Mouse (Mus musculus): ENCODE results near the gene Polr2l. TPM values are rescaled to one million over a fixed set of nuclear protein-coding genes. Genes with fewer than 3 reads are reported as not detected.

The Polr2l gene
- polyA plus RNA-seq, 1 experiment from 2014 or later, result 77.9 TPM

- no peak overlapping the region; the same call in 1 of the 2 replicates for H3K4me3 ChIP-seq (ENCODE audit: low read length)
- no peaks in the 10 kb centered on the region for H3K27me3 ChIP-seq (ENCODE audit: control insufficient read depth, insufficient read depth, low read length)
- 0 out of 2 replicates have a peak overlapping the region, but pooled peaks have one; percentile 75 for H3K4me2 ChIP-seq (replicated peaks; ENCODE audit: low read depth, low read length)
- H3K9me3 ChIP-seq (ENCODE audit: control insufficient read depth, low read length), result no peaks in the 10 kb centered on the region
- H3K27ac ChIP-seq (ENCODE audit: low read depth, low read length), result no peak overlapping the region
- H3K4me1 ChIP-seq (ENCODE audit: control insufficient read depth, insufficient read depth, low read length), result peaks cover 24% of the 10 kb centered on the region
- no peak for ATAC-seq (ENCODE audit: low FRiP score, low TSS enrichment)
- H3K36me3 ChIP-seq (ENCODE audit: control insufficient read depth, insufficient read depth, low read length), result peaks cover 53% of the 10 kb centered on the region
- WGBS, result 78% methylated on average over 9 of the region's 9 CpGs
- H3K9ac ChIP-seq (ENCODE audit: low read depth, low read length), result no peak overlapping the region
Observed at GRCm38 (mm10) chr7:141435856-141436522, 38.9 kb downstream of the Polr2l start.

- peaks cover 56% of the 10 kb centered on the region for H3K36me3 ChIP-seq (ENCODE audit: control insufficient read depth, insufficient read depth, low read length)
- ATAC-seq (ENCODE audit: low FRiP score, low TSS enrichment), result peak; percentile 18; the same call in 1 of the 2 replicates
- peak overlapping the region; percentile 58; the same call in 1 of the 2 replicates for H3K9ac ChIP-seq (ENCODE audit: low read depth, low read length)
- 0 out of 2 replicates have a peak overlapping the region, but pooled peaks have one; percentile 27 for H3K27ac ChIP-seq (ENCODE audit: low read depth, low read length)
- WGBS, result 4% methylated on average over 17 of the region's 17 CpGs
- H3K9me3 ChIP-seq (ENCODE audit: control insufficient read depth, low read length), result no peaks in the 10 kb centered on the region
- H3K4me1 ChIP-seq (ENCODE audit: control insufficient read depth, insufficient read depth, low read length), result peaks cover 24% of the 10 kb centered on the region
- H3K4me2 ChIP-seq (replicated peaks; ENCODE audit: low read depth, low read length), result peak overlapping the region; percentile 75
- no peaks in the 10 kb centered on the region for H3K27me3 ChIP-seq (ENCODE audit: control insufficient read depth, insufficient read depth, low read length)
- peak overlapping the region; percentile 47 for H3K4me3 ChIP-seq (ENCODE audit: low read length)
Observed at GRCm38 (mm10) chr7:141435129-141435855, 39.6 kb downstream of the Polr2l start.

- Histone ChIP-seq H3K4me3 (ENCODE audit: low read length) (peak overlapping the region; percentile 47), H3K36me3 (ENCODE audit: control insufficient read depth, insufficient read depth, low read length) (peaks cover 49% of the 10 kb centered on the region), H3K27me3 (ENCODE audit: control insufficient read depth, insufficient read depth, low read length) (no peaks in the 10 kb centered on the region), H3K27ac (ENCODE audit: low read depth, low read length) (no peak overlapping the region), H3K9me3 (ENCODE audit: control insufficient read depth, low read length) (no peaks in the 10 kb centered on the region), H3K4me2 (replicated peaks; ENCODE audit: low read depth, low read length) (peak overlapping the region; percentile 75), H3K4me1 (ENCODE audit: control insufficient read depth, insufficient read depth, low read length) (peaks cover 30% of the 10 kb centered on the region), H3K9ac (ENCODE audit: low read depth, low read length) (peak overlapping the region; percentile 58; the same call in 1 of the 2 replicates)
- ATAC-seq (ENCODE audit: low FRiP score, low TSS enrichment), result no peak
- WGBS, result 10% methylated on average over 8 of the region's 8 CpGs
Observed at GRCm38 (mm10) chr7:141434464-141434863, 40.5 kb downstream of the Polr2l start.

- peaks cover 42% of the 10 kb centered on the region for H3K36me3 ChIP-seq (ENCODE audit: control insufficient read depth, insufficient read depth, low read length)
- H3K9me3 ChIP-seq (ENCODE audit: control insufficient read depth, low read length), result no peaks in the 10 kb centered on the region
- no peak for ATAC-seq (ENCODE audit: low FRiP score, low TSS enrichment)
- H3K27ac ChIP-seq (ENCODE audit: low read depth, low read length), result no peak overlapping the region
- H3K9ac ChIP-seq (ENCODE audit: low read depth, low read length), result peak overlapping the region; percentile 58; the same call in 1 of the 2 replicates
- peak overlapping the region; percentile 75 for H3K4me2 ChIP-seq (replicated peaks; ENCODE audit: low read depth, low read length)
- no peaks in the 10 kb centered on the region for H3K27me3 ChIP-seq (ENCODE audit: control insufficient read depth, insufficient read depth, low read length)
- H3K4me3 ChIP-seq (ENCODE audit: low read length), result peak overlapping the region; percentile 47
- H3K4me1 ChIP-seq (ENCODE audit: control insufficient read depth, insufficient read depth, low read length), result peaks cover 34% of the 10 kb centered on the region
- WGBS, result 67% methylated on average over 15 of the region's 15 CpGs
Observed at GRCm38 (mm10) chr7:141433517-141434400, 41.2 kb downstream of the Polr2l start.

- H3K36me3 ChIP-seq (ENCODE audit: control insufficient read depth, insufficient read depth, low read length), result peaks cover 34% of the 10 kb centered on the region
- peaks cover 34% of the 10 kb centered on the region for H3K4me1 ChIP-seq (ENCODE audit: control insufficient read depth, insufficient read depth, low read length)
- no peak overlapping the region for H3K9ac ChIP-seq (ENCODE audit: low read depth, low read length)
- WGBS, result 87% methylated on average over 6 of the region's 6 CpGs
- H3K4me2 ChIP-seq (replicated peaks; ENCODE audit: low read depth, low read length), result no peak overlapping the region
- H3K9me3 ChIP-seq (ENCODE audit: control insufficient read depth, low read length), result no peaks in the 10 kb centered on the region
- ATAC-seq (ENCODE audit: low FRiP score, low TSS enrichment), result no peak
- no peak overlapping the region for H3K27ac ChIP-seq (ENCODE audit: low read depth, low read length)
- H3K4me3 ChIP-seq (ENCODE audit: low read length), result no peak overlapping the region
- H3K27me3 ChIP-seq (ENCODE audit: control insufficient read depth, insufficient read depth, low read length), result no peaks in the 10 kb centered on the region
Observed at GRCm38 (mm10) chr7:141432741-141433516, 42.0 kb downstream of the Polr2l start.

- Histone ChIP-seq H3K4me3 (ENCODE audit: low read length) (no peak overlapping the region), H3K27ac (ENCODE audit: low read depth, low read length) (no peak overlapping the region), H3K36me3 (ENCODE audit: control insufficient read depth, insufficient read depth, low read length) (peaks cover 34% of the 10 kb centered on the region), H3K4me2 (replicated peaks; ENCODE audit: low read depth, low read length) (no peak overlapping the region), H3K9ac (ENCODE audit: low read depth, low read length) (no peak overlapping the region), H3K9me3 (ENCODE audit: control insufficient read depth, low read length) (no peaks in the 10 kb centered on the region), H3K27me3 (ENCODE audit: control insufficient read depth, insufficient read depth, low read length) (no peaks in the 10 kb centered on the region), H3K4me1 (ENCODE audit: control insufficient read depth, insufficient read depth, low read length) (peaks cover 34% of the 10 kb centered on the region)
- 58% methylated on average over 8 of the region's 8 CpGs for WGBS
- no peak for ATAC-seq (ENCODE audit: low FRiP score, low TSS enrichment)
Observed at GRCm38 (mm10) chr7:141432186-141432611, 42.7 kb downstream of the Polr2l start.

GRCm38 (mm10) chr7:141431434-141432185 is 43.3 kb downstream of the Polr2l start:
- ATAC-seq (ENCODE audit: low FRiP score, low TSS enrichment), result no peak
- Histone ChIP-seq H3K27me3 (ENCODE audit: control insufficient read depth, insufficient read depth, low read length) (no peaks in the 10 kb centered on the region), H3K9ac (ENCODE audit: low read depth, low read length) (no peak overlapping the region), H3K36me3 (ENCODE audit: control insufficient read depth, insufficient read depth, low read length) (peaks cover 34% of the 10 kb centered on the region), H3K4me3 (ENCODE audit: low read length) (no peak overlapping the region), H3K4me1 (ENCODE audit: control insufficient read depth, insufficient read depth, low read length) (peaks cover 35% of the 10 kb centered on the region), H3K9me3 (ENCODE audit: control insufficient read depth, low read length) (no peaks in the 10 kb centered on the region), H3K4me2 (replicated peaks; ENCODE audit: low read depth, low read length) (no peak overlapping the region), H3K27ac (ENCODE audit: low read depth, low read length) (no peak overlapping the region)
- 91% methylated on average over 19 of the region's 19 CpGs for WGBS
